Mouse (Mus musculus) urinary bladder, postnatal 4 days (tissue): ENCODE measurements around the gene Lmbrd1.
"Not testable (repeated sequence)": the region's sequence is repeated elsewhere in the genome, so short reads cannot be mapped to it uniquely, and the experiment has no call there.

ENCODE experiments used
- DNase-seq, 2 experiments: peaks; one replicate each; pipeline ENCODE4 v3.0.0; 2021 to 2022; ENCODE audit warnings: low spot score in 2 of 2

Lmbrd1 gene

GRCm38 (mm10) chr1:24678205-24678917 lies at the start of gene Lmbrd1:
Gene Lmbrd1, plus strand, starts transcription at chr1:24678630.
- peak; percentile 88 to 92 for DNase-seq

GRCm38 (mm10) chr1:24633553-24634132 lies 44.8 kb upstream of the Lmbrd1 start:
- no peak for DNase-seq

- DNase-seq: no peak
Measured at GRCm38 (mm10) chr1:24650100-24650499, 28.3 kb upstream of the Lmbrd1 start.

- DNase-seq: no peak
Measured at GRCm38 (mm10) chr1:24659914-24660313, 18.5 kb upstream of the Lmbrd1 start.

- DNase-seq: not testable (repeated sequence)
Measured at GRCm38 (mm10) chr1:24660662-24661061, 17.8 kb upstream of the Lmbrd1 start.

GRCm38 (mm10) chr1:24661551-24661950 lies 16.9 kb upstream of the Lmbrd1 start:
- no peak for DNase-seq

GRCm38 (mm10) chr1:24664158-24664557 lies 14.3 kb upstream of the Lmbrd1 start:
- DNase-seq: no peak

GRCm38 (mm10) chr1:24673231-24673630 lies 5.2 kb upstream of the Lmbrd1 start:
- DNase-seq: no peak

GRCm38 (mm10) chr1:24677706-24678105 lies 724 bp upstream of the Lmbrd1 start:
- no peak for DNase-seq

GRCm38 (mm10) chr1:24679071-24679470 lies 641 bp downstream of the Lmbrd1 start:
- DNase-seq: no peak

- no peak for DNase-seq
Measured at GRCm38 (mm10) chr1:24680991-24681390, 2.6 kb downstream of the Lmbrd1 start.

- DNase-seq: no peak
Measured at GRCm38 (mm10) chr1:24681946-24682345, 3.5 kb downstream of the Lmbrd1 start.

- no peak for DNase-seq
Measured at GRCm38 (mm10) chr1:24683947-24684346, 5.5 kb downstream of the Lmbrd1 start.

GRCm38 (mm10) chr1:24685606-24686005 lies 7.2 kb downstream of the Lmbrd1 start:
- no peak for DNase-seq

GRCm38 (mm10) chr1:24686235-24687021 lies 8.0 kb downstream of the Lmbrd1 start:
- DNase-seq: no peak

GRCm38 (mm10) chr1:24697677-24698076 lies 19.2 kb downstream of the Lmbrd1 start:
- DNase-seq: no peak

- no peak for DNase-seq
Measured at GRCm38 (mm10) chr1:24698146-24698880, 19.9 kb downstream of the Lmbrd1 start.

- no peak for DNase-seq
Measured at GRCm38 (mm10) chr1:24699320-24699719, 20.9 kb downstream of the Lmbrd1 start.

- DNase-seq: no peak
Measured at GRCm38 (mm10) chr1:24700241-24700640, 21.8 kb downstream of the Lmbrd1 start.

GRCm38 (mm10) chr1:24703821-24704220 lies 25.4 kb downstream of the Lmbrd1 start:
- DNase-seq: no peak

- DNase-seq: no peak
Measured at GRCm38 (mm10) chr1:24716301-24716700, 37.9 kb downstream of the Lmbrd1 start.

- DNase-seq: no peak
Measured at GRCm38 (mm10) chr1:24719621-24720020, 41.2 kb downstream of the Lmbrd1 start.
